Mouse (Mus musculus) spleen, adult 2 months (tissue): Measurements from ENCODE around the gene Lbx2.

Experiments
- CTCF ChIP-seq: fragments of 200-500 bp; IDR thresholded peaks from 2 replicates; pipeline ENCODE4 v1.5.1; 2011; ENCODE audit warnings: mild to moderate bottlenecking, inconsistent platforms; ENCODE audit not compliant: insufficient read depth, insufficient read length, insufficient replicate concordance; ENCODE audit errors: extremely low read depth
- POLR2A ChIP-seq: fragments of 200-500 bp; IDR thresholded peaks from 2 replicates; pipeline ENCODE4 v1.6.1; 2011; ENCODE audit warnings: low read depth, low read length, inconsistent platforms

DNA sequence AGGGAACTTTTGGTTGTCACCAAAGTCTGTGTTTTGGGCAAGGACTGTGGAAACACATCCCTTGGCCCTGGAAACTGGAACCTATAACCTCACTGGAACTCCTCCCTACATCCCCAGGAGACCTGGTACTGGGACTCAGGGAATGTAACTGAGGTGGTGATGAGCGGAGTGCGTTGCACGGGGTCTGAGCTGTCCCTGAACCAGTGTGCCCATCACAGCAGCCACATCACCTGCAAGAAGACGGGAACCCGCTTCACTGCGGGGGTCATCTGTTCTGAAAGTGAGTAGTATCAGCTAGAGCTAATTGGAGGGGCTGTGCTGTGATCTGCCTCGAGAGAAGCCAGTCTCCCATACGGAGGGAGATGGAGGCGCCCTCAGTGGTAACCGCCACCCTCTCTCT lies 36.8 kb upstream of the Lbx2 start:
- no peak for TF ChIP-seq CTCF
- TF ChIP-seq POLR2A, result no peak
